Mouse (Mus musculus): ENCODE results near the gene Gm3594.
"Not testable (repeated sequence)": the region's sequence is repeated elsewhere in the genome, so short reads cannot be mapped to it uniquely, and the experiment has no call there.

Gm3594 gene

DNA sequence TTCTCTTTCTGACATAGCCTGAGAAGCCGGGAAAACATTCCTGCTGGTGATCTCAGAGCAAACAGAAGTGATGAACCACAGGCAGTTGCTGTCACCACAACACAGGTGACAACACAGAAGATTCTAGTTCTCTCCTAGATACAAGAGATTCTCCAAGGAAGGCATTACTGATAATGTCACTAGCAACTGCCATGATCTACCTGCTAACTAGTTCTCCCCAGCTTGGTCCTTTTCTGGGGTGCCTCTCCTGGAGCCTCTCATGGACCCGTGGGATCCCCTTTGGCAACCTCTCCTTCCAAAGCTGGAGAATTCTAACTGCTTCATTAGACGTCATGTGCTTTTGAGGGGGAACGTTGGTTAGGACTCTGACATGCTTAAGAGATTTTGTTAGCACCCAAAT lies at the start of gene Gm3594:
TSS of gene Gm3594 (minus strand) at position 101 of the 400 bp plus-strand sequence.
- not testable (repeated sequence) for TF ChIP-seq GATA4 (IDR thresholded peaks at IDR 0.05; ENCODE audit: insufficient replicate concordance, low read length)

DNA sequence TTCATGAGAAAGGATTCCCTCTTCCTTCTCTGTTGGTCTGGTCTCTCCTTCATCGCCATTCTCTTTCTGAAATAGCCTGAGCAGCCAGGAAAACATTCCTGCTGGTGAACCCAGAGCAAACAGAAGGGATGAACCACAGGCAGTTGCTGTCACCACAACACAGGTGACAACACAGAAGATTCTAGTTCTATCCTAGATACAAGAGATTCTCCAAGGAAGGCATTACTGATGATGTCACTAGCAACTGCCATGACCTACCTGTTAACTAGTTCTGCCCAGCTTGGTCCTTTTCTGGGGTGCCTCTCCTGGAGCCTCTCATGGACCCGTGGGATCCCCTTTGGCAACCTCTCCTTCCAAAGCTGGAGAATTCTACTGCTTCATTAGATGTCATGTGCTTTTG lies 32.0 kb downstream of the Gm3594 start, which contains the start of gene Gm3591:
TSS of gene Gm3591 (minus strand) at position 101 of the 400 bp plus-strand sequence.
- TF ChIP-seq GATA4 (IDR thresholded peaks at IDR 0.05; ENCODE audit: insufficient replicate concordance, low read length): not testable (repeated sequence)

DNA sequence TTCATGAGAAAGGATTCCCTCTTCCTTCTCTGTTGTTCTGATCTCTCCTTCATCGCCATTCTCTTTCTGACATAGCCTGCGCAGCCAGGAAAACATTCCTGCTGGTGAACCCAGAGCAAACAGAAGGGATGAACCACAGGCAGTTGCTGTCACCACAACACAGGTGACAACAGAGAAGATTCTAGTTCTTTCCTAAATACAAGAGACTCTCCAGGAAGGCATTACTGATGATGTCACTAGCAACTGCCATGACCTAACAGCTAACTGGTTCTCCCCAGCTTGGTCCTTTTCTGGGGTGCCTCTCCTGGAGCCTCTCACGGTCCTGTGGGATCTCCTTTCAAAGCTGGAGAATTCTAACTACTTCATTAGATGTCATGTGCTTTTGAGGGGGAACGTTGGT lies 54.2 kb downstream of the Gm3594 start, which contains the start of gene Gm16440:
TSS of gene Gm16440 (minus strand) at position 101 of the 400 bp plus-strand sequence.
- not testable (repeated sequence) for TF ChIP-seq GATA4 (IDR thresholded peaks at IDR 0.05; ENCODE audit: insufficient replicate concordance, low read length)
